Mouse (Mus musculus) ES-E14 (cell line): Measurements from ENCODE around the gene Akt1s1. TPM values are rescaled to one million over a fixed set of nuclear protein-coding genes. Genes with fewer than 3 reads are reported as not detected.

Experiments used
- DNase-seq: peaks from one replicate; pipeline ENCODE4 v3.0.0-alpha.2; 2013; ENCODE audit warnings: low read depth, low spot score
- H3K27ac ChIP-seq: 2 replicates; pipeline ENCODE4 v1.5.1; 2012; ENCODE audit warnings: low read depth, mild to moderate bottlenecking, low read length, moderate library complexity, mixed read lengths; ENCODE audit not compliant: poor library complexity, insufficient read depth, severe bottlenecking
- H3K36me3 ChIP-seq: 2 replicates; pipeline ENCODE4 v1.6.1; 2012; ENCODE audit warnings: mild to moderate bottlenecking, low read length, moderate library complexity, mixed read lengths; ENCODE audit not compliant: control insufficient read depth, poor library complexity, insufficient read depth, severe bottlenecking
- H3K4me1 ChIP-seq, 2 experiments: fragments of 150-350 bp in 1 of 2; sonication (generic) in 1 of 2; 2 replicates each; pipeline ENCODE4 v1.6.1; 2012; ENCODE audit warnings: low read length in 2 of 2, mild to moderate bottlenecking in 1 of 2, mixed read lengths in 1 of 2; ENCODE audit not compliant: control insufficient read depth in 2 of 2, insufficient read depth in 2 of 2, poor library complexity in 1 of 2
- H3K4me3 ChIP-seq, 2 experiments: fragments of 150-350 bp in 1 of 2; sonication (generic) in 1 of 2; 2 replicates each; pipeline ENCODE4 v1.5.1; 2012; ENCODE audit warnings: low read length in 2 of 2, low read depth in 1 of 2, mild to moderate bottlenecking in 1 of 2, mixed read lengths in 1 of 2; ENCODE audit not compliant: insufficient read depth in 1 of 2, poor library complexity in 1 of 2, severe bottlenecking in 1 of 2
- H3K9ac ChIP-seq: 2 replicates; pipeline ENCODE4 v1.6.1; 2012; ENCODE audit warnings: low read depth, mild to moderate bottlenecking, low read length, mixed read lengths; ENCODE audit not compliant: poor library complexity, insufficient read depth, severe bottlenecking
- H3K9me3 ChIP-seq: fragments of 150-350 bp; sonication (generic); 2 replicates; pipeline ENCODE4 v1.6.1; 2012; ENCODE audit warnings: low read depth, mild to moderate bottlenecking, low read length; ENCODE audit not compliant: control insufficient read depth, insufficient read depth
- CHD2 ChIP-seq: IDR thresholded peaks from 2 replicates; pipeline ENCODE4 v1.6.1; 2014; ENCODE audit warnings: mild to moderate bottlenecking, low read depth, low read length, inconsistent platforms
- HCFC1 ChIP-seq: IDR thresholded peaks from 2 replicates; pipeline ENCODE4 v1.6.1; 2012; ENCODE audit warnings: low read length, inconsistent platforms, borderline replicate concordance; ENCODE audit not compliant: insufficient read depth
- MAFK ChIP-seq: IDR thresholded peaks from 2 replicates; pipeline ENCODE4 v1.6.1; 2014; ENCODE audit warnings: mild to moderate bottlenecking, low read depth, low read length, inconsistent platforms; ENCODE audit not compliant: insufficient read depth
- ZC3H11A ChIP-seq: IDR thresholded peaks from 2 replicates; pipeline ENCODE4 v1.6.1; 2012; ENCODE audit warnings: low read depth, mild to moderate bottlenecking, inconsistent platforms, low read length, borderline replicate concordance
- ZNF384 ChIP-seq: IDR thresholded peaks from 2 replicates; pipeline ENCODE4 v1.6.1; 2012; ENCODE audit warnings: low read depth, low read length, inconsistent platforms
- in situ Hi-C, 2 experiments: fragments of 600-800 bp; cut with MboI; formaldehyde crosslinking; loops; one replicate each; pipeline ENCODE4 v1.15.1; 2025; ENCODE audit warnings: low sequenced_read_pairs in 2 of 2, inconsistent platforms in 1 of 2; ENCODE audit not compliant: unreplicated experiment in 2 of 2
- total RNA-seq: library from RNA; depleted of rRNA; stranded (reverse); fragments of 300-350 nt; gene quantifications from 2 replicates; pipeline ENCODE4 v1.2.3, GENCODE M21; 2012

The Akt1s1 gene
- total RNA-seq, 1 experiment = 33.8 TPM

GRCm38 (mm10) chr7:44894175-44894574, 45.4 kb downstream of the Akt1s1 start:
- TF ChIP-seq CHD2 (no peak), MAFK (peak; percentile 64)
- Histone ChIP-seq H3K9me3 (no peaks in the 10 kb centered on the region), H3K27ac (no peak overlapping the region), H3K9ac (no peak overlapping the region), H3K36me3 (peaks cover 13% of the 10 kb centered on the region), H3K4me3 (no peak overlapping the region), H3K4me1 (peaks cover 0 to 12% of the 10 kb centered on the region in 2 experiments; a peak in 1 of 4 replicates)
- DNase-seq = no peak
- in situ Hi-C loops = no loop called here

GRCm38 (mm10) chr7:44895206-44895592, 46.4 kb downstream of the Akt1s1 start:
- peaks cover 0 to 12% of the 10 kb centered on the region in 2 experiments; a peak in 1 of 4 replicates for H3K4me1 ChIP-seq

GRCm38 (mm10) chr7:44895593-44896434, 47.0 kb downstream of the Akt1s1 start, which contains the start of gene Fuz:
Gene Fuz, plus strand, starts transcription at chr7:44896079.
- TF ChIP-seq ZNF384 (no peak), ZC3H11A (no peak), MAFK (no peak), HCFC1 (peak; percentile 79)
- Histone ChIP-seq H3K9me3 (no peaks in the 10 kb centered on the region), H3K27ac (peak within 1 kb of the TSS; percentile 16), H3K4me3 (peak within 1 kb of the TSS; percentile 69 to 70), H3K4me1 (peaks cover 0 to 8% of the 10 kb centered on the region in 2 experiments; a peak in 1 of 4 replicates), H3K36me3 (peaks cover 17% of the 10 kb centered on the region), H3K9ac (peak within 1 kb of the TSS; percentile 78)
- in situ Hi-C loops = no loop called here
- DNase-seq = peak; percentile 95

More at GRCm38 (mm10) chr7:44895206-44895592, 46.4 kb downstream of the Akt1s1 start:
- Histone ChIP-seq H3K27ac (no peak overlapping the region), H3K9ac (no peak overlapping the region), H3K36me3 (peaks cover 19% of the 10 kb centered on the region), H3K9me3 (no peaks in the 10 kb centered on the region), H3K4me3 (peak overlapping the region in 1 of 2 experiments; percentile 40; a peak in 1 of 4 replicates)
- no peak for TF ChIP-seq ZNF384
- TF ChIP-seq HCFC1 = no peak
- no peak for TF ChIP-seq ZC3H11A
- no peak for TF ChIP-seq CHD2
- no peak for TF ChIP-seq MAFK
- in situ Hi-C loops = no loop called here
- no peak for DNase-seq

GRCm38 (mm10) chr7:44896499-44896898, 47.7 kb downstream of the Akt1s1 start:
- peak overlapping the region; percentile 69 to 70 for H3K4me3 ChIP-seq
- H3K4me1 ChIP-seq = peaks cover 0 to 10% of the 10 kb centered on the region in 2 experiments; a peak in 1 of 4 replicates
- peak overlapping the region; percentile 78 for H3K9ac ChIP-seq
- no peaks in the 10 kb centered on the region for H3K9me3 ChIP-seq
- DNase-seq = no peak
- peaks cover 17% of the 10 kb centered on the region for H3K36me3 ChIP-seq
- peak overlapping the region; percentile 16 for H3K27ac ChIP-seq
- no peak for TF ChIP-seq CHD2
- TF ChIP-seq ZNF384 = no peak
- no peak for TF ChIP-seq ZC3H11A
- TF ChIP-seq HCFC1 = no peak
- TF ChIP-seq MAFK = no peak
- in situ Hi-C loops = no loop called here
